Mouse (Mus musculus) MEL (cell line): ENCODE measurements around the gene Efna2. TPM values are rescaled to one million over a fixed set of nuclear protein-coding genes. Genes with fewer than 3 reads are reported as not detected.

Experiments used
- DNase-seq: peaks from one replicate; pipeline ENCODE4 v3.0.0; 2011; ENCODE audit warnings: low read depth, low spot score
- H3K27ac ChIP-seq: 2 replicates; pipeline ENCODE4 v1.5.1; 2012; ENCODE audit warnings: low read depth, mild to moderate bottlenecking, control low read depth, low read length, moderate library complexity; ENCODE audit not compliant: control insufficient read depth
- H3K27me3 ChIP-seq, 2 experiments: fragments of 150-350 bp in 1 of 2; sonication (generic) in 1 of 2; 2 replicates each; pipeline ENCODE4 v1.6.1; 2012; ENCODE audit warnings: low read length in 2 of 2, mild to moderate bottlenecking in 2 of 2, improper control_type of control experiment in 1 of 2, moderate library complexity in 1 of 2; ENCODE audit not compliant: insufficient read depth in 2 of 2, control insufficient read depth in 1 of 2
- H3K36me3 ChIP-seq, 2 experiments: 2 replicates each; pipeline ENCODE4 v1.6.1; 2012 to 2014; ENCODE audit warnings: low read length in 2 of 2, improper control_type of control experiment in 1 of 2, inconsistent platforms in 1 of 2, mild to moderate bottlenecking in 1 of 2; ENCODE audit not compliant: insufficient read depth in 2 of 2, control insufficient read depth in 1 of 2
- H3K4me1 ChIP-seq, 2 experiments: fragments of 150-350 bp in 1 of 2; sonication (generic) in 1 of 2; 2 replicates each; pipeline ENCODE4 v1.6.1; 2012; ENCODE audit warnings: low read length in 2 of 2, improper control_type of control experiment in 1 of 2, mild to moderate bottlenecking in 1 of 2; ENCODE audit not compliant: insufficient read depth in 2 of 2, control insufficient read depth in 1 of 2
- H3K4me3 ChIP-seq, 2 experiments: fragments of 150-350 bp in 1 of 2; sonication (generic) in 1 of 2; 2 replicates each; pipeline ENCODE4 v1.5.1; 2012; ENCODE audit warnings: low read depth in 2 of 2, low read length in 2 of 2, mild to moderate bottlenecking in 2 of 2, moderate library complexity in 2 of 2, control low read depth in 1 of 2, improper control_type of control experiment in 1 of 2; ENCODE audit not compliant: control insufficient read depth in 1 of 2, insufficient read depth in 1 of 2
- H3K79me2 ChIP-seq: 2 replicates; pipeline ENCODE4 v1.6.1; 2012; ENCODE audit warnings: mild to moderate bottlenecking, low read length, moderate library complexity; ENCODE audit not compliant: control insufficient read depth, poor library complexity, insufficient read depth
- H3K9ac ChIP-seq: 2 replicates; pipeline ENCODE4 v1.6.1; 2012; ENCODE audit warnings: low read depth, mild to moderate bottlenecking, control low read depth, low read length, moderate library complexity; ENCODE audit not compliant: control insufficient read depth, poor library complexity, severe bottlenecking
- H3K9me3 ChIP-seq: fragments of 150-350 bp; sonication (generic); replicated peaks from 2 replicates; pipeline ENCODE4 v1.6.1; 2012; ENCODE audit warnings: mild to moderate bottlenecking, low read length, improper control_type of control experiment, moderate library complexity; ENCODE audit not compliant: insufficient read depth
- CTCF ChIP-seq, 3 experiments: IDR thresholded peaks in 2 of 3; conservative IDR thresholded peaks in 1 of 3; 2 replicates each; pipeline ENCODE4 v1.5.1; 2011 to 2012; ENCODE audit warnings: low read length in 3 of 3, low read depth in 2 of 3, mild to moderate bottlenecking in 2 of 3, improper control_type of control experiment in 1 of 3, inconsistent platforms in 1 of 3, mixed read lengths in 1 of 3, moderate library complexity in 1 of 3; ENCODE audit not compliant: control insufficient read depth in 1 of 3, insufficient read depth in 1 of 3, poor library complexity in 1 of 3, severe bottlenecking in 1 of 3
- GABPA ChIP-seq: IDR thresholded peaks from 2 replicates; pipeline ENCODE4 v1.6.1; 2012; ENCODE audit warnings: low read depth, mild to moderate bottlenecking, inconsistent platforms, low read length, improper control_type of control experiment, moderate library complexity
- GATA1 ChIP-seq: IDR thresholded peaks from 2 replicates; pipeline ENCODE4 v1.6.1; 2011; ENCODE audit warnings: low read depth, low read length, improper control_type of control experiment
- KAT2A ChIP-seq: conservative IDR thresholded peaks from 2 replicates; pipeline ENCODE4 v1.6.1; 2012; ENCODE audit warnings: low read depth, low read length, improper control_type of control experiment, inconsistent platforms
- MAX ChIP-seq: IDR thresholded peaks from 2 replicates; pipeline ENCODE4 v1.6.1; 2011; ENCODE audit warnings: low read length, improper control_type of control experiment
- MEF2A ChIP-seq: IDR thresholded peaks from 2 replicates; pipeline ENCODE4 v1.6.1; 2014; ENCODE audit warnings: low read depth, mild to moderate bottlenecking, inconsistent platforms, low read length, improper control_type of control experiment; ENCODE audit not compliant: poor library complexity, insufficient replicate concordance, severe bottlenecking; ENCODE audit errors: extremely low read depth
- MYB ChIP-seq: IDR thresholded peaks from 2 replicates; pipeline ENCODE4 v1.6.1; 2011; ENCODE audit warnings: mild to moderate bottlenecking, low read depth, low read length, improper control_type of control experiment
- MYC ChIP-seq: IDR thresholded peaks from 2 replicates; pipeline ENCODE4 v1.6.1; 2011; ENCODE audit warnings: low read depth, mild to moderate bottlenecking, low read length, improper control_type of control experiment, moderate library complexity
- POLR2A ChIP-seq, 2 experiments: IDR thresholded peaks; 2 replicates each; pipeline ENCODE4 v1.6.1; 2011 to 2012; ENCODE audit warnings: low read length in 2 of 2, mild to moderate bottlenecking in 2 of 2, control low read depth in 1 of 2, improper control_type of control experiment in 1 of 2, low read depth in 1 of 2, moderate library complexity in 1 of 2; ENCODE audit not compliant: control insufficient read depth in 1 of 2, insufficient read depth in 1 of 2, poor library complexity in 1 of 2
- POLR2AphosphoS2 ChIP-seq: IDR thresholded peaks from 2 replicates; pipeline ENCODE4 v1.6.1; 2011; ENCODE audit warnings: low read length, improper control_type of control experiment
- UBTF ChIP-seq: IDR thresholded peaks from 2 replicates; pipeline ENCODE4 v1.6.1; 2012; ENCODE audit warnings: low read depth, mild to moderate bottlenecking, inconsistent platforms, low read length, improper control_type of control experiment, moderate library complexity, borderline replicate concordance; ENCODE audit not compliant: insufficient read depth
- ZKSCAN1 ChIP-seq: IDR thresholded peaks from 2 replicates; pipeline ENCODE4 v1.6.1; 2012; ENCODE audit warnings: low read depth, mild to moderate bottlenecking, inconsistent platforms, low read length, improper control_type of control experiment, moderate library complexity
- ZNF384 ChIP-seq: IDR thresholded peaks from 2 replicates; pipeline ENCODE4 v1.6.1; 2012; ENCODE audit warnings: low read depth, mild to moderate bottlenecking, inconsistent platforms, low read length, improper control_type of control experiment
- polyA plus RNA-seq, 2 experiments: library from polyadenylated mRNA; stranded (reverse) in 1 of 2; unstranded in 1 of 2; fragments of >175 nt in 1 of 2; fragments of >200 nt in 1 of 2; gene quantifications; 2 replicates each; pipeline versions ENCODE4 v1.2.1 to v1.2.4; 2012; ENCODE audit warnings: low replicate concordance in 2 of 2, low read depth in 1 of 2; ENCODE audit not compliant: insufficient read length in 2 of 2, insufficient read depth in 1 of 2, missing spikeins in 1 of 2
- total RNA-seq: library from RNA; depleted of rRNA; stranded (reverse); fragments of 300-350 nt; gene quantifications from 2 replicates; pipeline ENCODE4 v1.2.3, GENCODE M21; 2012

Gene Efna2
- total and polyA plus RNA-seq, 3 experiments = 0.12 to 2.8 TPM; not detected in 1

DNA sequence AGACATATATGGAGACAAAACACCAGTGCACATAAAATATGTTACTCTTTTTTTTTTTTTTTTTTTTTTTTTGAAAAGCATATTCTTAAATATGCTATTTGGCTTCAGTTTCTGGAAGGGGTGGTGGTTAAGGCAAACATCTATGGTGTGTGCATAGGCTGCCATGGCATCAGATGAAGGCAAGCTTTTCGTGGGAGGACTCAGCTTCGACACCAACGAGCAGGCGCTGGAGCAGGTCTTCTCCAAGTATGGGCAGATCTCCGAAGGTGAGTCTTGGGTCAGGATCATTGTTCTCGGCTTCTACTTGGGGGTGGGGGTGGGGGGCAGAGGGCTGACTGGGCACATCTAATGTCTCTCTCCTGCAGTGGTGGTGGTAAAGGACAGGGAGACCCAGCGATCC lies 9.6 kb upstream of the Efna2 start:
- H3K9ac ChIP-seq = no peak overlapping the region
- H3K27me3 ChIP-seq = no peaks in the 10 kb centered on the region
- no peak overlapping the region for H3K4me3 ChIP-seq
- peaks cover 4 to 17% of the 10 kb centered on the region in 2 experiments; a peak in 3 of 4 replicates for H3K4me1 ChIP-seq
- H3K79me2 ChIP-seq = peaks cover 12% of the 10 kb centered on the region; the same call in 1 of the 2 replicates
- DNase-seq = no peak
- H3K27ac ChIP-seq = no peak overlapping the region
- peaks cover 0 to 16% of the 10 kb centered on the region in 2 experiments; a peak in 2 of 4 replicates for H3K36me3 ChIP-seq
- no peaks in the 10 kb centered on the region for H3K9me3 ChIP-seq
- TF ChIP-seq GABPA (no peak), MYC (no peak), POLR2A (IDR thresholded peaks at IDR 0.05; ENCODE audit: control insufficient read depth in 1 of 2, insufficient read depth in 1 of 2, low read depth in 1 of 2, low read length in 2 of 2, poor library complexity in 1 of 2) (no peak), CTCF (IDR thresholded peaks at IDR 0.05 in 2 of 3, conservative IDR thresholded peaks at IDR 0.05 in 1 of 3; ENCODE audit: control insufficient read depth in 1 of 3, insufficient read depth in 1 of 3, low read depth in 2 of 3, low read length in 3 of 3, poor library complexity in 1 of 3, severe bottlenecking in 1 of 3) (no peak), MAX (no peak), ZNF384 (no peak), POLR2AphosphoS2 (no peak), UBTF (no peak), MEF2A (no peak)

DNA sequence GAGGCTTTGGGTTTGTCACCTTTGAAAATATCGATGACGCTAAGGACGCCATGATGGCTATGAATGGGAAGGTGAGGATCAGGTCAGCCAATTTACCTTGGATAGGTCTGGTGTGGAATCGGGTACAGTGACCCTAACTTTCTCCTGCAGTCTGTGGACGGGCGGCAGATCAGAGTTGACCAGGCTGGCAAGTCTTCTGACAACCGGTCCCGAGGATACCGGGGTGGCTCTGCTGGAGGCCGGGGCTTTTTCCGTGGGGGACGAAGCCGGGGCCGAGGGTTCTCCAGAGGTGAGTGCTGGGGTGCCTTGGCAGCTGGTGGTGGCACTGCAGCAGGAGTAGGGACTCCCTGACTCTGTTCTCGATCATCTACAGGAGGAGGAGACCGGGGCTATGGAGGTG lies 9.2 kb upstream of the Efna2 start:
- no peak for TF ChIP-seq ZKSCAN1
- peaks cover 0 to 16% of the 10 kb centered on the region in 2 experiments; a peak in 2 of 4 replicates for H3K36me3 ChIP-seq

DNA sequence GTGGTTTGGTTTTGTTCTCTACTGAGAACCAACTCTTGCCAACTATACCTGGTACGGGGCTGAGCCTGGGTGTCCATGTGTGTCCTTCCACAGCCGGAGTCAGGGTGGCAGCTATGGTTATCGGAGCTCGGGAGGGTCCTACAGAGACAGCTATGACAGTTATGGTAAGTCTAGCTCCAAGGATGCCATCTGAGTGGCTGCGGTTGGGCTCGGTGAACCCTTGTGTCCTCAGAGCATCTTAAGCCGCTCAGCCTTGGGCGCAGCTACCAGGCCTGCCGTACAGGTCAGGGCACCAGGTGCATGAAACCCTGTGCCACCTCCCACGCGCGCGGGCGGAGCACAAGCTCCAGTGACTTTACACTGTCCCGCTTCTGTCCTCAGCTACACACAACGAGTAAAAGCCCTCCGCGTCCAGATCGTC lies 8.7 kb upstream of the Efna2 start:
- DNase-seq = no peak
- no peaks in the 10 kb centered on the region for H3K27me3 ChIP-seq
- peaks cover 0 to 16% of the 10 kb centered on the region in 2 experiments; a peak in 2 of 4 replicates for H3K36me3 ChIP-seq
- H3K4me1 ChIP-seq = peaks cover 4 to 17% of the 10 kb centered on the region in 2 experiments; a peak in 3 of 4 replicates
- no peak overlapping the region for H3K9ac ChIP-seq
- H3K27ac ChIP-seq = no peak overlapping the region
- peaks cover 12% of the 10 kb centered on the region; the same call in 1 of the 2 replicates for H3K79me2 ChIP-seq
- no peaks in the 10 kb centered on the region for H3K9me3 ChIP-seq
- TF ChIP-seq KAT2A = no peak
- no peak for TF ChIP-seq MYB
- TF ChIP-seq MYC = no peak
- TF ChIP-seq GATA1 = no peak
- no peak for TF ChIP-seq POLR2AphosphoS2
- no peak overlapping the region for H3K4me3 ChIP-seq

More for the DNA sequence above, 9.2 kb upstream of the Efna2 start:
- Histone ChIP-seq H3K79me2 (peaks cover 12% of the 10 kb centered on the region; the same call in 1 of the 2 replicates), H3K27me3 (no peaks in the 10 kb centered on the region), H3K4me1 (peaks cover 4 to 17% of the 10 kb centered on the region in 2 experiments; a peak in 3 of 4 replicates), H3K9me3 (no peaks in the 10 kb centered on the region), H3K27ac (no peak overlapping the region), H3K9ac (no peak overlapping the region), H3K4me3 (no peak overlapping the region)
- no peak for DNase-seq
